Comparison of ENCODE assay signal across 8 mouse cellular contexts in the genomic region with DNA sequence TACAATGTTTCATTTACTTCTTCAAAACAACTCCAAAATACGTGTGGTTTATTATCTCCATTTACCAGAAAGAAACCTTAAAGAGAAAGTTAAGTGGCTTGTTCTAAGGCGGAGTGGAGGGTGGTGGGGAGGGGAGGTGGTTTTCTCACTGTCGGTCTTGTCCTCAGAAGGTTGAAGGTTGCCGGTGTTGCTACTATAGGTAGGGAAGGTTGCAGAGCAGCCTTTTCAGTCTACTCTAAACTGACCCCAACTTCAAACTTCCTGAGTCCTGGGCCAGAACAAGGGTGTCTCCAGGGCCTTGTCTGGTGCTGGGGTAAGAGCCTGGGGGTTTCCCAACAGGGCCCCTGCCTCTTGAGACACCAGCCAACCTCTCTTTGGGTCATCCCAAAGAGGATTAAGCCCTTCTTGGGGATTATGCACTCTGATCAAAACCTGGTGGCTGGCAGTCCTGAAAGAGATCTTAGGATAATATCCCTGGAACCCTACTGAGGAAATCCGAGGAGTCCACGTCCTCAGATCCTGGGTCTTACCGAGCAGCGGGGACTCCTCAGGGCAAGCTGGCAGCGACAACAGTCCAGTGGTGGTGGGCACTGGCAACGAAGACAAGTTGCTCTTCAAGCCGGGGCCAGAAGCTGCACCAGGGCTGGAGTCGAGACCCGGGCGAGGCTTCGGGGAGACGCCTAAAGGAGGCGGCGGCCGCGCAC. TPM values are rescaled to one million over a fixed set of nuclear protein-coding genes. Genes with fewer than 3 reads are reported as not detected.
DNase-seq lines count a peak whose midpoint lies in the region; ATAC-seq and TF ChIP-seq lines count a peak whose summit lies in the region.

No protein-coding gene starts in this region.

- peak overlapping the region; percentile 32; the same call in 1 of the 2 replicates for H3K4me2 ChIP-seq in CH12.LX (ENCODE audit: insufficient read depth, low read depth, poor library complexity, severe bottlenecking)
- peak overlapping the region; percentile 78 for H3K4me2 ChIP-seq in intestine, embryonic 16.5 days (ENCODE audit: low read depth, low read length)
- peak overlapping the region; percentile 89 for H3K4me2 ChIP-seq in midbrain, embryonic 15.5 days

- H3K4me1 ChIP-seq in CH12.LX (ENCODE audit: control insufficient read depth in 1 of 2, insufficient read depth in 2 of 2): peaks cover 13 to 57% of the 10 kb centered on the region in 2 experiments
- H3K4me1 ChIP-seq in intestine, embryonic 16.5 days (ENCODE audit: control insufficient read depth, insufficient read depth, low read length): peaks cover 21% of the 10 kb centered on the region
- peaks cover 33% of the 10 kb centered on the region for H3K4me1 ChIP-seq in midbrain, embryonic 15.5 days

- peak overlapping the region; percentile 99 for H3K27ac ChIP-seq in gastrocnemius, adult 2 months
- H3K27ac ChIP-seq in CH12.LX (ENCODE audit: insufficient read depth, low read depth): peak overlapping the region; percentile 91
- peak overlapping the region; percentile 89 for H3K27ac ChIP-seq in intestine, embryonic 16.5 days (ENCODE audit: low read length)
- H3K27ac ChIP-seq in midbrain, embryonic 15.5 days: peak overlapping the region; percentile 80

- H3K36me3 ChIP-seq in CH12.LX (replicated peaks in 1 of 2; ENCODE audit: control insufficient read depth in 1 of 2, insufficient read depth in 1 of 2, low read length in 1 of 2): peaks cover 4 to 25% of the 10 kb centered on the region in 2 experiments
- no peaks in the 10 kb centered on the region for H3K36me3 ChIP-seq in intestine, embryonic 16.5 days (ENCODE audit: control insufficient read depth, insufficient read depth, low read length)
- no peaks in the 10 kb centered on the region for H3K36me3 ChIP-seq in midbrain, embryonic 15.5 days (replicated peaks)

- H3K79me2 ChIP-seq in CH12.LX (replicated peaks; ENCODE audit: control insufficient read depth, extremely low read depth, insufficient read depth, poor library complexity, severe bottlenecking): peaks cover 48% of the 10 kb centered on the region

- 0 out of 2 replicates have a peak, but pooled peaks have one; percentile 9 for ATAC-seq in erythroid progenitor cell, adult 5-6 weeks (replicated peaks; ENCODE audit: low FRiP score, poor library complexity, severe bottlenecking)
- ATAC-seq in intestine, embryonic 16.5 days: no peak
- ATAC-seq in midbrain, embryonic 15.5 days (replicated peaks): no peak

- TF ChIP-seq RAD21 in CH12.LX (IDR thresholded peaks at IDR 0.05; ENCODE audit: low read depth, low read length): no peak

- intact Hi-C loops in gastrocnemius, adult 2 months (cut with DNase I): loop anchor here (5.0 kb wide), 1 partner anchor 94 kb away; a partner anchor contains a TSS

- no peak for TF ChIP-seq EP300 in CH12.LX (IDR thresholded peaks at IDR 0.05; ENCODE audit: low read length)

- no peaks in the 10 kb centered on the region for H3K27me3 ChIP-seq in CH12.LX (replicated peaks)
- H3K27me3 ChIP-seq in intestine, embryonic 16.5 days (replicated peaks; ENCODE audit: control insufficient read depth, insufficient read depth, low read length): no peaks in the 10 kb centered on the region
- no peaks in the 10 kb centered on the region for H3K27me3 ChIP-seq in midbrain, embryonic 15.5 days (replicated peaks)

- dilution Hi-C loops in CH12.LX (cut with MboI; ENCODE audit: extremely low pct_ligation_motif_present, extremely low pct_unique_long_range_greater_than_20kb, low sequenced_read_pairs): no loop called here

- 2% methylated on average over 20 of the region's 20 CpGs for WGBS in intestine, embryonic 16.5 days
- 1% methylated on average over 20 of the region's 20 CpGs for WGBS in midbrain, embryonic 15.5 days

- H3K4me3 ChIP-seq in gastrocnemius, adult 2 months: peak overlapping the region; percentile 83
- peak overlapping the region; percentile 92 to 99 (median 92) for H3K4me3 ChIP-seq in CH12.LX (replicated peaks in 1 of 3; ENCODE audit: low read depth in 2 of 3, low read length in 2 of 3, poor library complexity in 1 of 3)
- peak overlapping the region; percentile 72 for H3K4me3 ChIP-seq in intestine, embryonic 16.5 days (ENCODE audit: low read length)
- peak overlapping the region; percentile 60 for H3K4me3 ChIP-seq in midbrain, embryonic 15.5 days

- H3K9me3 ChIP-seq in CH12.LX (replicated peaks; ENCODE audit: low read length): no peaks in the 10 kb centered on the region
- H3K9me3 ChIP-seq in intestine, embryonic 16.5 days (ENCODE audit: control insufficient read depth, low read length): no peaks in the 10 kb centered on the region
- no peaks in the 10 kb centered on the region for H3K9me3 ChIP-seq in midbrain, embryonic 15.5 days

- TF ChIP-seq CTCF in gastrocnemius, adult 2 months (IDR thresholded peaks at IDR 0.05): no peak
- TF ChIP-seq CTCF in CH12.LX (conservative IDR thresholded peaks at IDR 0.05 in 1 of 2, IDR thresholded peaks at IDR 0.05 in 1 of 2; ENCODE audit: low read depth in 2 of 2, low read length in 2 of 2): no peak

- H3K9ac ChIP-seq in CH12.LX (ENCODE audit: insufficient read depth, low read depth): peak overlapping the region; percentile 81
- H3K9ac ChIP-seq in intestine, embryonic 16.5 days (ENCODE audit: low read depth, low read length): peak overlapping the region; percentile 86
- H3K9ac ChIP-seq in midbrain, embryonic 15.5 days: peak overlapping the region; percentile 73

- DNase-seq in gastrocnemius, adult 2 months: no peak
- no peak for DNase-seq in gastrocnemius, adult 18-20 months (ENCODE audit: low spot score)
- no peak for DNase-seq in CH12.LX (ENCODE audit: extremely low read depth)
- peak; percentile 58 for DNase-seq in yolk sac, embryonic 10.5 days (ENCODE audit: low spot score)
- DNase-seq in layer of hippocampus, adult 8-10 months (ENCODE audit: low spot score in 2 of 2): no peak

- no peak for TF ChIP-seq POLR2A in CH12.LX (IDR thresholded peaks at IDR 0.05; ENCODE audit: low read depth, low read length)

- in situ Hi-C loops in CH12.LX (cut with MboI; ENCODE audit: low pct_ligation_motif_present, low pct_unique_long_range_greater_than_20kb, low sequenced_read_pairs): no loop called here

TF ChIP-seq in CH12.LX, 34 proteins besides CTCF, POLR2A, EP300 and RAD21:
- TF ChIP-seq MEF2A (IDR thresholded peaks at IDR 0.05; ENCODE audit: borderline replicate concordance, low read depth, low read length) (no peak), MYC (IDR thresholded peaks at IDR 0.05; ENCODE audit: low read depth, low read length) (no peak), GABPA (IDR thresholded peaks at IDR 0.05; ENCODE audit: insufficient replicate concordance, low read depth, low read length) (no peak), JUND (conservative IDR thresholded peaks at IDR 0.05; ENCODE audit: low read depth, low read length) (no peak), TBP (conservative IDR thresholded peaks at IDR 0.05; ENCODE audit: low read depth, low read length) (0 out of 2 replicates have a peak, but pooled peaks have one; percentile 12)
TF ChIP-seq in CH12.LX: peak in this region for 1.

RNA-seq across cellular contexts. Expression of a gene that starts 0.8 kb away (rescaled TPM):
- 10 to 100 TPM; 30.5 to 42.2 TPM for total RNA-seq in gastrocnemius, adult 2 months (2021)
- 10 to 100 TPM; 23.0 to 25.4 TPM for total RNA-seq in gastrocnemius, adult 18-20 months (2021)
- 39.5 and 46.6 TPM in 2 replicates for total RNA-seq in CH12.LX (2012; rRNA removed)
- total RNA-seq in CH12.LX (2014; rRNA removed): 59.6 and 66.6 TPM in 2 replicates
- polyA plus RNA-seq in CH12.LX (2012; ENCODE audit: insufficient read length, low read depth): 72.4 and 80.2 TPM in 2 replicates
- total RNA-seq in erythroid progenitor cell, adult 5-6 weeks (2015; ENCODE audit: low replicate concordance): 49.4 and 49.9 TPM in 2 replicates
- 43.9 and 46.2 TPM in 2 replicates for total RNA-seq in erythroid progenitor cell, adult 5-6 weeks (2017; ENCODE audit: low replicate concordance)
- 26.6 and 27.3 TPM in 2 replicates for polyA plus RNA-seq in intestine, embryonic 16.5 days (2015; fragmentation: Nextera tagmentation; extraction: Ambion mirVana)
- polyA plus RNA-seq in midbrain, embryonic 15.5 days (2015; fragmentation: Nextera tagmentation; extraction: Ambion mirVana): 7.5 and 7.8 TPM in 2 replicates
- total RNA-seq in layer of hippocampus, adult 8-10 months (2022): 10 to 100 TPM in 2 of 4 experiments, 1 to 10 TPM in 2; 6.7 to 13.0 (median 9.0) TPM

Comparison
In these comparisons a context has a peak if more than half of its experiments do, and no peak if none do; other contexts are left out.
1. H3K4me2 ChIP-seq: peak in every context shown above with its lines; median percentile 89 in midbrain, embryonic 15.5 days; 78 in intestine, embryonic 16.5 days; 32 in CH12.LX.